Mouse (Mus musculus) large intestine, adult 2 months (tissue): ENCODE measurements around the gene Dctn1. TPM values are rescaled to one million over a fixed set of nuclear protein-coding genes. Genes with fewer than 3 reads are reported as not detected.

Experiments
- DNase-seq: peaks from one replicate; pipeline ENCODE4 v3.0.0-alpha.2; 2012; ENCODE audit warnings: low read depth, low spot score
- WGBS: fragments of 180-500 bp; shearing (Covaris S2); methylation state at CpG from one replicate; pipeline ENCODE4 v1.1.7; 2018; 5-methylcytosine and 5-hydroxymethylcytosine counted together
- polyA plus RNA-seq: library from polyadenylated mRNA; depleted of rRNA; stranded (reverse); fragments of >200 nt; gene quantifications from 2 replicates; pipeline ENCODE4 v1.2.3, GENCODE M21; 2012

The Dctn1 gene
- polyA plus RNA-seq, 1 experiment = 82.1 TPM

DNA sequence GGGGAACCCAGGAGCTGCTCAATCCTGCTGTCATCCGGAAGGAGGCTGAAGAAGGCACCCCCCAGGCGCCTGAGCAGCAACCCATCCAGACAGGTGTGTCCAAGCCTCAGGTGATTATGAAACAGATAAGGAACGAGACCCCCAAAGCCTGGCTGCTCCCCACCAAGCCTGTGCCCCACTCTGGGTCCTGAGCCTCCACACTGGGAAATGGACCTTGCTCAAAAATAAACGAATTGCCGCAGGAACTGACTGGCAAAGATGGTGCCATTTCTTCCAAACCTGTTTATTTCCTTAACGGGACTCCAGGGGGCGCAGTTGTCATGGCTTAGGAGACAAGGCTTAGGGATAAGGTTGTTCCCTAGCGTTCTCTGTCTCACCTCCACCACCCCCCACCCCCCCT is 3.0 kb upstream of the Dctn1 start:
- peak; percentile 81 for DNase-seq
- WGBS = under 1% methylated on average over 8 of the region's 8 CpGs

- under 1% methylated on average over 6 of the region's 6 CpGs for WGBS
- DNase-seq = no peak
Measured at GRCm38 (mm10) chr6:83165026-83165606, 604 bp upstream of the Dctn1 start.

DNA sequence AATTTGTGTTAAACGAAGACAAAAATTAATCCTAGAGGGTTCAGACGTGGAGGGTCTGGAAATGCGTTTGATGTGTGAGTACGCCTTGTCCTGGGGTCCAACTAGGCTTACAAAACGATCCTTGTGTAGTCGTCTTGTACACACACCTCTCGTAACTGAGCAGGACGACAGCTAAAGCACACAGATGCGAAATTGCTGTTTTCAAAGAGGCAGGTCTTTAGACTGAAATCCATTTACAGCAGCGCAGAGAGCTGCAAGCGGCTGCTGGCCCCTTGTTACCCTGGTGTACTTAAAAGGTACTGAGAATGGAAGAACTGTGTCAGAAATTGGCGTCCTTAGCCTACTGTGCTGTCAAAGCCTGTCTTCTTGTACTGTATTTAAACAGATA is 517 bp downstream of the Dctn1 start:
- no peak for DNase-seq
- under 1% methylated on average over 12 of the region's 12 CpGs for WGBS

DNA sequence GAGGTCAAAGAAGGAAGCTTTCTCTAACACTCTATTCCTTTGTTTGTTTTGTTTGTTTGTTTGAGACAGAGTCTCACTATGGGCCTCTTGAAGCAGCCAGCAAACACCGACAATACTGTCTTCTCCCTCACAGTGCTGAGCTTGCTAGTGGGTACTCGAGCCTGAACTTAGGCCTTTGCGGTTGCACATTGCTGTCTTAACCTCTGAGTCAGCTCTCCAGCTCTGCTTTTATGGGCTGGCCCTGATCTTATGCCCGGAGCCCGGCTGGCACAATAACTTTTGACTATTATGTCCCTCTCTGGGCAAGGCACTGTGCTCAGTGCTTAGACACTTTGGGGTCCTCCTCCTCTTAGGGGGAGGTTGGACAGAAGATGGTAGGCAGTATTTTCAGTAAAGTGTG is 4.2 kb downstream of the Dctn1 start:
- no peak for DNase-seq
- WGBS = 31% methylated on average over 5 of the region's 5 CpGs

- no peak for DNase-seq
- 89% methylated on average over 5 of the region's 5 CpGs for WGBS
Measured at GRCm38 (mm10) chr6:83171063-83171462, 5.3 kb downstream of the Dctn1 start.

GRCm38 (mm10) chr6:83172240-83172920 is 6.7 kb downstream of the Dctn1 start:
- 72% methylated on average over 9 of the region's 9 CpGs for WGBS
- no peak for DNase-seq

- WGBS = 91% methylated on average over 8 of the region's 8 CpGs
- DNase-seq = no peak
Measured at GRCm38 (mm10) chr6:83175996-83176395, 10.3 kb downstream of the Dctn1 start.

DNA sequence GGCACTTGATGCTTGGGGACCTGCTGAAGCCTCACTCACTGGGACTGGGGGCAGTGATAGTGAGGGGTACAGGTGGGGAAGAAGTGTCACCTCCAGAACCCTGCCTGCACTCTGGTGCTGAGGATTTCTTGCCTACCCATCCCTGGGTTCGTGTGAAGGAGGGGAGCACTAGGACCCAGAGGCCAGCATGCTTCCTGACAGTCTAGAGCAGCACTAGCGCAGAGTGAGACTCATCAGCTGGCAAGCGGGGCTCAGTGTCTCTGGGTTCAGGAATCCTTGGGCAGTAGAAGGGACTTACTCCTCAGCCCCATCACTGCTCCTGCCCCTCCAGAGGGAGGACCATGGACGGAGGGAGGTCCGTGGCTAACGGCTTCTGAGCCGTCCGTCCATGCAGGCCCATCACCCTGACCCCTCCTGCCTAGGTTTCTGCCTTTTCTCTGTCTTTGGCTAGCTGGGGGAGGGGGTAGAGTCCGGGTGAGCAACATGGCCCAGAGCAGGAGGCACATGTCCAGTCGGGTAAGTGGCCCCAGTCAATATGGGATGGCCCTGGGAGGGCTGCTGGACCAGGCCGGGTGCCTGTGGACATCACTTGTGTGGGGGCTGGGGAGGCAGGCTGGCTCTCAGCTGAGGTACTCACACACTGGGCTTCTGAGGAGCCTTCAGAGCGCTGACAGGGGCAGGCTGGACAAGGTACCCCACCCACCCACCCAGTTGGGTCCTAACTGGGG is 13.8 kb downstream of the Dctn1 start:
- no peak for DNase-seq
- 54% methylated on average over 12 of the region's 12 CpGs for WGBS

GRCm38 (mm10) chr6:83180605-83181004 is 14.9 kb downstream of the Dctn1 start:
- WGBS = 65% methylated on average over 6 of the region's 6 CpGs
- no peak for DNase-seq

DNA sequence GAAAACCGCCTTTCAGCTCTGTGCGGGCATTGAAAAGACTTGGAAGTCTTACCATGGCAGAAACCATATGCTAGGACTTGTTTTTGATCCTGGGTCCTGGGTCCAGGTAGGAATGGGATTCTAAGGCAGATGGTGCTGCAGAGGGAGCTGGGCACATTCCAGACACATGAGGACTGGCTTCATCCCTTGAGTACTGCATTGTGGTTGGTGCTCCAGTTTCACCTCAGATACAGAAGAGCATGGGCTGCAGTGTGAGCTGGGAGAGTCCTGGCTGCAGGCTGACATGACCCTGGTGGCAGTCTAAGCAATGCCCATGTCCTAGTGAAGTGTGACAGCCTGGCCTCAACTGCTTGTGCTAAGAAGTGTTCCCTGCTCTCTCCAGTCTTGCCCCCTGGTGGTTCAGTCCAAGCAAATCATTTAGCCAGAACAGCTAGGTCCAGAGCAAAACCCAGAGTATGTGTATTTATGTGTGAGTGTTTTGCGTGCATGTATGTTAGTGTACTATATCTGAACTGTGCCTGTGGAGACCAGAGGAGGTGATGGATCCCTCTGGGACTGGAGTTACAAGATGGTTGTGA is 19.2 kb downstream of the Dctn1 start:
- no peak for DNase-seq
- WGBS = 94% methylated on average over 3 of the region's 3 CpGs

GRCm38 (mm10) chr6:83185895-83186861 is 20.5 kb downstream of the Dctn1 start:
- WGBS = 54% methylated on average over 25 of the region's 25 CpGs

DNA sequence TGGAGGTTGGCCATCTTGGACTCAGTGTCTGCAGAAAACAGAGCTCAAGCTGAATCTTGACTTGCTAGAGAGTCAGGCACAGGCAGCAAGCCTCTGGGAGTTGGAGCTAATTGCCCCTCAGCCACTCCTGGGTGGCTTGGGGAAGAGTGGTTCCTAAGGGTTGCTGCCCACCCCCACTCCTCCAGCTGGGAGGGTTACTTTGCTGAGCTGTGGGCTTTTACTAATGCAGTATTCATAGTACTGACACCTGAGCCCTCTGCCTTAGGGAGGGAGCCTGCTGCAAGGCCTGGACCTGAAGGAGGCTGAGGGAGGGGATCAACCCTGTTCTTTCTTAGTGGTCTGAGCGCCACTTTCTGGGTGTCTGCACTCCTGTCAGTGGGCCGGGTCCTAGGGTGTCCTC is 21.2 kb downstream of the Dctn1 start:
- 93% methylated on average over 2 of the region's 2 CpGs for WGBS

More at GRCm38 (mm10) chr6:83185895-83186861, 20.5 kb downstream of the Dctn1 start:
- no peak for DNase-seq

DNA sequence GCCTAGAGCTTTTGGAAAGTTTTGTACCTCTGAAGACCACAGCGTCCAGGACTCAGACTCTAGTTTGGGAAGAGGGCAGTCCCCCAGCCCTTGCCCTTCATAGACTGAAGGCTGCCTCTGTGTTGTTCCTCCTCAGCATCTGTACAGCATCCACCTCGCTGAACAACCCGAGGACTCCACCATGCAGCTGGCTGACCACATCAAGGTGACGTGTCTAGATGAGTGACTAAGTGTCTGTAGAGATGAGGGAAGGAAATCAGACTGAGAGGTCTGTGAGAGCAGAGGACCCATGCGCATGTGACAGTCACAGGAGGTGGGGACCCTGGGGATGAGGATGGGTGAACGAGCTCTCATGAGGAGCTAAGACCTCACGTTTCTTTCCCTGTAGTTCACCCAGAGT is 27.9 kb downstream of the Dctn1 start:
- no peak for DNase-seq
- 94% methylated on average over 7 of the region's 7 CpGs for WGBS

More for the DNA sequence above, 21.2 kb downstream of the Dctn1 start:
- DNase-seq = no peak

DNA sequence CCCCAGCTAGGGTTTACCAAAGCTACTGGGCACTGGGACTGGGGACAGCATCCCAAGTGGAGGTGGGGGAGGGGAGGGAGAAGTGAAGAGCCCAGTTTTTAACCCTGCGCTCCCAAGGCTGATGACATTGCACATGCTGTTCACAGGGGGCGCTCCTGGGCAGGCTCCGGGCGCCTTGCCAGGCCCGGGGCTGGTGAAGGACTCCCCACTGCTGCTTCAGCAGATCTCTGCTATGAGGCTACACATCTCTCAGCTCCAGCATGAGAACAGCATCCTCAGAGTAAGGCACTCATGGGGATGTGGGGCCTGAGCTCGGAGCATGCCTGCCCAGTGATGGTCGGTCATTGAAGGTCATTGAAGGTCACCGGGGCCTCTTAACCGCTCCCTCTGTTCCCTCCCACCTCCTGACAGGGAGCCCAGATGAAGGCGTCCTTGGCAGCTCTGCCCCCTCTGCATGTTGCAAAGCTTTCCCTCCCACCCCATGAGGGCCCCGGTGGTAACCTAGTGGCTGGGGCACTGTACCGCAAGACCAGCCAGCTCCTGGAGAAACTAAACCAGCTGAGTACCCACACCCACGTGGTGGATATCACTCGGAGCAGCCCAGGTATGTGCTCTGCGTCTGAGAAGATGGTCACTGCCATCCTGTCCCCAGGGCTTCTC is 31.8 kb downstream of the Dctn1 start:
- no peak for DNase-seq
- 73% methylated on average over 15 of the region's 15 CpGs for WGBS

DNA sequence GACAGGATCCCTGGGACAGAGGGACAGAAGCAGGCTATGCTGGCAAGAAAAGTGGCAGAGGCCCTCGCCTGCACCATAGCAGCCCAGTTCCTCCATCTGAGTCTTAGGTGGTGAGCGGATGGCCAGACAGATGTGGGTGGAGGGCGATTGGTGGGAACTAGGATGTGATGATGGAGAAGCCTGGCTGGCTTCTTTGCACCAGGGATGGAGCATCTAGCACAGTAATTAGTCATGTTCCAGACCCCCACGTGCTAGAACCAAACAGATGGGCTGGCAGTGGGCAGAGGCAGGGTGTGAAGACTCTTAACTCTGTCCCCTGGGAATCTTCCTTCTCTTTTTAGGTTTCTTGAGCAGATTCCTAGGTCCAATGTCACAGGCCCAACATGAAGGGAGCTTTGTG is 37.6 kb downstream of the Dctn1 start:
- DNase-seq = no peak
- WGBS = 91% methylated on average over 4 of the region's 4 CpGs

DNA sequence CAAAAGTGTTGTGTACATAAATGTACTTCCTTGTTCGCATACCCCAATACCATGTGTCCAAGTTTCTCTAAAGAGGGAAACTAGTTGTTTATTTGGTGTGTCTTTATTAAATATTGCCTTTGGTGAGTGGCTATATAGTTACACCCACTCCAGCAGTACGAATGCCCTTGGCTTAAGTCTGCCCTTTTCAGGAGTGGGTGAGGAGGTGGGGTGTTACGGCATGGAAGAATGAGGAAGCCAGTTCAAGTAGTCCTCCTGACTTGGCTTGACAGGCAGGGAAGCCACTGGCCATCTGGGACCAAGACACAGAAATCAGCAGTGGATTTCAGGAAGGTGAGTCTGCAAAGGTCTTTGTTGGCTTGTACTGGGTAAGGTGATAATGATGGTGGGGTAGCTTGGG is 40.1 kb downstream of the Dctn1 start:
- 71% methylated on average over 3 of the region's 3 CpGs for WGBS
- DNase-seq = no peak

DNA sequence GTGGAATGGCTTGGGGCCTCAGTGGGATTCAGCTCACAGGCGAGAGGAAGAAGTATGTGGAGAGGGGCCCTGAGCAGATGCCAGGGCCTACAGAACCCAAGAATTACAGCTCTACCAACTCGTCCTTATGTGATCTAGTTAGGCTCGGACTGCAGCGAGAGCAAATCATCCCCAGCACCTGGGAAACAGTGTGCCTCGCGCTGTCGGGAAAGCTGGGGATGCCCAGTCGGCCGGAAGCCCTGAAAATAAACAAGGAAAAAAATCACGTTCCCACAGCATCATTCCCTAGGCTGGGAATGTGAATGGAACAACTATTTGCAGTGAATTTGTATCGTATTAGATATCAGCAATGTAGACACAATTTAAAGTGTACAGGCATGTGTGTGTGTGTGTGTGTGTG is 40.6 kb downstream of the Dctn1 start:
- 68% methylated on average over 11 of the region's 11 CpGs for WGBS
- DNase-seq = no peak

GRCm38 (mm10) chr6:83207361-83208049 is 41.8 kb downstream of the Dctn1 start:
- no peak for DNase-seq
- WGBS = 34% methylated on average over 9 of the region's 9 CpGs

GRCm38 (mm10) chr6:83208050-83208400 is 42.3 kb downstream of the Dctn1 start:
- 35% methylated on average over 2 of the region's 2 CpGs for WGBS
- DNase-seq = no peak
